Mouse (Mus musculus): ENCODE data around the gene Gm20388. TPM values are rescaled to one million over a fixed set of nuclear protein-coding genes. Genes with fewer than 3 reads are reported as not detected.

Gm20388 gene
- polyA plus RNA-seq, 1 experiment from 2014 or later: 5.5 TPM

- H3K9me3 ChIP-seq: no peaks in the 10 kb centered on the region
- H3K9ac ChIP-seq: peak overlapping the region; percentile 16
- peaks cover 60% of the 10 kb centered on the region for H3K4me1 ChIP-seq
- peak; percentile 76 for ATAC-seq (ENCODE audit: borderline replicate concordance, extremely low read depth, low FRiP score, low TSS enrichment)
- H3K27me3 ChIP-seq: no peaks in the 10 kb centered on the region
- H3K27ac ChIP-seq: peak overlapping the region; percentile 91
- H3K36me3 ChIP-seq: no peaks in the 10 kb centered on the region
- 22% methylated on average over 11 of the region's 11 CpGs for WGBS
- H3K4me2 ChIP-seq: peak overlapping the region; percentile 42
- H3K4me3 ChIP-seq: no peak overlapping the region
These were observed 458.4 kb downstream of the Gm20388 start for GRCm38 (mm10) chr8:120368814-120369649.

DNA sequence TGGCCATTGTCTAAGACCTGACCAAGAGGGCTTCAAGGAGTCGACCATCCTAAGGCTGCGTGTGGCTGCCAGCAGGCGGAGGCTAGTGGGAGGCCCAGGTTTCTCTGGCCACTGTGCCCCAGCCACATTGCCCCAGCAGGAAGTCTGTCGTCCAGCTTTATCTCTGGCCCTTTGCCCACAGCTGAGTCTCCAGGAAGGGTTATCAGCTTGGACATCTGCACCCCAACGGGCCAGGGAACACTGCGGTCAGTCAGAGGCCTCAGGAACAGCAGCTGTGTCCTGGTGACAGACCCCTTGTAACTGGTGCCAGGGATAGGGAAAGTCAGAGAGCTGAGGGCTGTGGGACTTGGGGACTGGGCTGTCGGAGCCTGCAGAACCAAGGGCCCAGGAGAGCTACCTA is 459.3 kb downstream of the Gm20388 start:
- H3K27ac ChIP-seq: peak overlapping the region; percentile 91
- H3K4me3 ChIP-seq: no peak overlapping the region
- no peaks in the 10 kb centered on the region for H3K36me3 ChIP-seq
- peaks cover 62% of the 10 kb centered on the region for H3K4me1 ChIP-seq
- H3K4me2 ChIP-seq: no peak overlapping the region
- no peak overlapping the region for H3K9ac ChIP-seq
- 35% methylated on average over 7 of the region's 7 CpGs for WGBS
- H3K27me3 ChIP-seq: no peaks in the 10 kb centered on the region
- no peak for ATAC-seq (ENCODE audit: borderline replicate concordance, extremely low read depth, low FRiP score, low TSS enrichment)
- no peaks in the 10 kb centered on the region for H3K9me3 ChIP-seq

DNA sequence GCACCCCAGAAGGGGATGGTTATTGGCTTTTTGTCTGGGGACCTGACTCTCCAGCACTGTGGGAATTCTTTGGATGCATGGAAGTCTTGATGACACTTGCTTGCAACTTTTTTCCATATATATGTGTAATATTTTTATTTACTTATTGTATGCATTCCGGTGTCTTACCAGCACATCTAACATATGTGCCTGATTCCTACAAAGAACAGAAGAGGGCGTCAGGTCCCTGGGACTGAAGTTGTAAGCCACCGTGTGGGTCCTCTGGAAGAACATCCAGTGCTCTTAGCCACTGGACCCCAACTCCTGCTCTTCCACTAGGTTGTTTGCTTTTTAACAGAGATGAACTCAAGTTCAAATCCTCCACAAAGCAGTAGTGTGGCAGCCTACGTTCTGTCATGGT is 459.8 kb downstream of the Gm20388 start:
- no peaks in the 10 kb centered on the region for H3K27me3 ChIP-seq
- H3K9me3 ChIP-seq: no peaks in the 10 kb centered on the region
- H3K4me3 ChIP-seq: no peak overlapping the region
- no peak for ATAC-seq (ENCODE audit: borderline replicate concordance, extremely low read depth, low FRiP score, low TSS enrichment)
- WGBS: 63% methylated on average over 4 of the region's 4 CpGs
- H3K27ac ChIP-seq: peak overlapping the region; percentile 91
- H3K36me3 ChIP-seq: no peaks in the 10 kb centered on the region
- peaks cover 67% of the 10 kb centered on the region for H3K4me1 ChIP-seq
- no peak overlapping the region for H3K4me2 ChIP-seq
- no peak overlapping the region for H3K9ac ChIP-seq

- ATAC-seq (ENCODE audit: borderline replicate concordance, extremely low read depth, low FRiP score, low TSS enrichment): no peak
- Histone ChIP-seq H3K4me1 (peaks cover 66% of the 10 kb centered on the region), H3K9me3 (no peaks in the 10 kb centered on the region), H3K4me3 (no peak overlapping the region), H3K27me3 (no peaks in the 10 kb centered on the region), H3K4me2 (no peak overlapping the region), H3K27ac (no peak overlapping the region), H3K36me3 (no peaks in the 10 kb centered on the region), H3K9ac (no peak overlapping the region)
- 70% methylated on average over 5 of the region's 5 CpGs for WGBS
These were observed 460.5 kb downstream of the Gm20388 start for GRCm38 (mm10) chr8:120371146-120371545.

DNA sequence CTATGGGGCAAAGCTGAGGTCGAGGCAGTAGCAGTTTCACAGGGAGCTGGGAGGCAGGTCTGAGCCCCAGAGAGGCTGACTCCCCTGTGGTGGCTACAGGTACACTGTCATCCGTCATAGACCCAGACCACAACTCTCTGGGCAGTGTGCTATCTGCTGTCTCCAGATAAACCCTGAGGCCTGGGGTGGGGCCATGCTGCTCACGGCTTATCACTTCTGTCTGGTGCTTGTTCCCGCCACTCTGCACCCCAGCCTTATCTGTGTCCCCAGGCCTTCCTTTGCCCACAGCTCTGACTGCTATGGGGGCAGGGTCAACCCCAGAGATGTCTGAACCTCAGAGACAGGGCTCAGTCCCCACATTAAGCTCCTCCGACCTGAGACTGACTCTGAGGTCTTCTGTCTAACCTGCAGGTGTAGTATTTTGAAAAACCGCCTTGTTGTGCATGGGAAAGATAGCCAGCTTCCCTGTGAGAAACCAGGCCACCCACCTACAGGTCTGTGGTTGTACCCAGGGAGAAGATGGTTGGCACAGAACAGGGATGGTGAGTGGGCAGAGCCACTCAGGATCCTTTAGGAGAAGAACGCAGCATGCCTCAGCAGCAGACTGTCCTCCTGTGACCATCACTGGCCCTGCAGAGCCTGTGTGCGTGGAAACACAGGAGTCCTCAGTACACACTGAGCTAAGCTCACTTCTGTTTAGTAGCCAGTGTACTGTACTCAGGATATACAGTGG is 461.2 kb downstream of the Gm20388 start:
- Histone ChIP-seq H3K27ac (no peak overlapping the region), H3K9me3 (no peaks in the 10 kb centered on the region), H3K4me1 (peaks cover 69% of the 10 kb centered on the region), H3K27me3 (no peaks in the 10 kb centered on the region), H3K9ac (no peak overlapping the region), H3K4me3 (no peak overlapping the region), H3K36me3 (no peaks in the 10 kb centered on the region), H3K4me2 (no peak overlapping the region)
- 64% methylated on average over 8 of the region's 8 CpGs for WGBS
- ATAC-seq (ENCODE audit: borderline replicate concordance, extremely low read depth, low FRiP score, low TSS enrichment): peak; percentile 15; the same call in 1 of the 2 replicates

GRCm38 (mm10) chr8:120372684-120373083 is 462.0 kb downstream of the Gm20388 start:
- H3K36me3 ChIP-seq: no peaks in the 10 kb centered on the region
- peaks cover 69% of the 10 kb centered on the region for H3K4me1 ChIP-seq
- H3K4me3 ChIP-seq: no peak overlapping the region
- H3K9ac ChIP-seq: no peak overlapping the region
- H3K4me2 ChIP-seq: no peak overlapping the region
- no peaks in the 10 kb centered on the region for H3K9me3 ChIP-seq
- WGBS: 86% methylated on average over 6 of the region's 6 CpGs
- no peak for ATAC-seq (ENCODE audit: borderline replicate concordance, extremely low read depth, low FRiP score, low TSS enrichment)
- no peaks in the 10 kb centered on the region for H3K27me3 ChIP-seq
- H3K27ac ChIP-seq: no peak overlapping the region

- Histone ChIP-seq H3K4me1 (peaks cover 71% of the 10 kb centered on the region), H3K27me3 (no peaks in the 10 kb centered on the region), H3K4me2 (no peak overlapping the region), H3K9ac (no peak overlapping the region), H3K4me3 (no peak overlapping the region), H3K9me3 (no peaks in the 10 kb centered on the region), H3K27ac (0 out of 2 replicates have a peak overlapping the region, but pooled peaks have one; percentile 41), H3K36me3 (no peaks in the 10 kb centered on the region)
- no peak for ATAC-seq (ENCODE audit: borderline replicate concordance, extremely low read depth, low FRiP score, low TSS enrichment)
- WGBS: 67% methylated on average over 3 of the region's 3 CpGs
These were observed 463.0 kb downstream of the Gm20388 start for GRCm38 (mm10) chr8:120373621-120374020.

DNA sequence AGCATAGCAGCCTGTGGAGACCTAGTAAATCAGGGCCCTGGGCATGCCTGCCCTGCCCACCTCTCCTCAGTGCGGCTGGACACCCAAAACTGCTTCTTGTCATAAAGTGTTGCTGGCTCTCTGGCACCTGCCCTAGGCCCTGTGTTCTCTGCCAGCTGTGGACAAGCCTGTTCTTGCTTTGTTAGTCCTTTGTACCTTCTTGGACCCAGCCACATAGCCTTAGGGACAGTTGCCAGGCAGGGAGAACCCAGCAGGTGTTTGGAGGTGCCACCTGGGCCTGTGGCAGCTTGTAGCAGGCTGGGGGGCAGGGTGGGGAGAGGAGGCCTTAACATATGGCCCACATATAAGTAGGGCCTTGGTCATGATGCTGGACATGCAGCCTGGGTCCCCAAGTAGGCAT is 463.4 kb downstream of the Gm20388 start:
- H3K4me2 ChIP-seq: no peak overlapping the region
- H3K4me3 ChIP-seq: no peak overlapping the region
- no peaks in the 10 kb centered on the region for H3K36me3 ChIP-seq
- peak overlapping the region; percentile 41 for H3K27ac ChIP-seq
- no peak for ATAC-seq (ENCODE audit: borderline replicate concordance, extremely low read depth, low FRiP score, low TSS enrichment)
- H3K27me3 ChIP-seq: no peaks in the 10 kb centered on the region
- H3K9ac ChIP-seq: no peak overlapping the region
- 50% methylated on average over 1 of the region's 1 CpGs for WGBS
- peaks cover 71% of the 10 kb centered on the region for H3K4me1 ChIP-seq
- no peaks in the 10 kb centered on the region for H3K9me3 ChIP-seq

DNA sequence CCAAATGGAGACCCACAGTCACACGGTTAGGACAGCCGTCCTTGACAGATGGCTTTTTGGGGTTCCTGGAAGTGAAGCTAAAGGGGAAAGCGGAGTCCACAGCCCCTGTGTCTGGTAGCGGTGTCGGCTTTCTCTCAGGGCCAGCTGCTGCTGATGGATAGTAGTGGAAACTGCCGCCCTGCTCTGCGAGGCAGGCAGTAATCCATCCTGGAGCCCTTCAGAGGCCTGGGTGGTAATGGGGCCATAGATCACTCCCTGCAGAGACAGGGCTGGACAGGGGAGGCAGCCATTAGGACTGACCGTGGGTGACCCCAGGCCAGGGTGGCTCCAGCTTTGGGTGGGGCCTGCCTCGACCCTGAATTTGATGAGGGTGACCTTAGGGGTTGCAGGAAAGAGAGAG is 463.9 kb downstream of the Gm20388 start:
- Histone ChIP-seq H3K27me3 (no peaks in the 10 kb centered on the region), H3K4me3 (no peak overlapping the region), H3K9ac (no peak overlapping the region), H3K9me3 (no peaks in the 10 kb centered on the region), H3K4me2 (no peak overlapping the region), H3K36me3 (no peaks in the 10 kb centered on the region), H3K4me1 (peaks cover 67% of the 10 kb centered on the region), H3K27ac (peak overlapping the region; percentile 41)
- WGBS: 34% methylated on average over 9 of the region's 9 CpGs
- ATAC-seq (ENCODE audit: borderline replicate concordance, extremely low read depth, low FRiP score, low TSS enrichment): no peak

- Histone ChIP-seq H3K4me3 (no peak overlapping the region), H3K36me3 (no peaks in the 10 kb centered on the region), H3K4me1 (peaks cover 61% of the 10 kb centered on the region), H3K4me2 (no peak overlapping the region), H3K9ac (no peak overlapping the region), H3K9me3 (no peaks in the 10 kb centered on the region), H3K27me3 (no peaks in the 10 kb centered on the region), H3K27ac (no peak overlapping the region)
- 47% methylated on average over 5 of the region's 5 CpGs for WGBS
- no peak for ATAC-seq (ENCODE audit: borderline replicate concordance, extremely low read depth, low FRiP score, low TSS enrichment)
These were observed 464.5 kb downstream of the Gm20388 start for GRCm38 (mm10) chr8:120375170-120375569.

- no peak overlapping the region for H3K4me2 ChIP-seq
- no peaks in the 10 kb centered on the region for H3K9me3 ChIP-seq
- H3K27ac ChIP-seq: no peak overlapping the region
- WGBS: 82% methylated on average over 4 of the region's 4 CpGs
- no peak overlapping the region for H3K4me3 ChIP-seq
- no peaks in the 10 kb centered on the region for H3K27me3 ChIP-seq
- no peak for ATAC-seq (ENCODE audit: borderline replicate concordance, extremely low read depth, low FRiP score, low TSS enrichment)
- no peaks in the 10 kb centered on the region for H3K36me3 ChIP-seq
- no peak overlapping the region for H3K9ac ChIP-seq
- peaks cover 56% of the 10 kb centered on the region for H3K4me1 ChIP-seq
These were observed 465.6 kb downstream of the Gm20388 start for GRCm38 (mm10) chr8:120376215-120376614.

Measured in lung, embryonic 15.5 days (tissue).